Mouse (Mus musculus): ENCODE results near the gene Rin2.
A peak's percentile ranks its signal among the peaks of the same experiment; 100 is the strongest.

Rin2 gene

DNA sequence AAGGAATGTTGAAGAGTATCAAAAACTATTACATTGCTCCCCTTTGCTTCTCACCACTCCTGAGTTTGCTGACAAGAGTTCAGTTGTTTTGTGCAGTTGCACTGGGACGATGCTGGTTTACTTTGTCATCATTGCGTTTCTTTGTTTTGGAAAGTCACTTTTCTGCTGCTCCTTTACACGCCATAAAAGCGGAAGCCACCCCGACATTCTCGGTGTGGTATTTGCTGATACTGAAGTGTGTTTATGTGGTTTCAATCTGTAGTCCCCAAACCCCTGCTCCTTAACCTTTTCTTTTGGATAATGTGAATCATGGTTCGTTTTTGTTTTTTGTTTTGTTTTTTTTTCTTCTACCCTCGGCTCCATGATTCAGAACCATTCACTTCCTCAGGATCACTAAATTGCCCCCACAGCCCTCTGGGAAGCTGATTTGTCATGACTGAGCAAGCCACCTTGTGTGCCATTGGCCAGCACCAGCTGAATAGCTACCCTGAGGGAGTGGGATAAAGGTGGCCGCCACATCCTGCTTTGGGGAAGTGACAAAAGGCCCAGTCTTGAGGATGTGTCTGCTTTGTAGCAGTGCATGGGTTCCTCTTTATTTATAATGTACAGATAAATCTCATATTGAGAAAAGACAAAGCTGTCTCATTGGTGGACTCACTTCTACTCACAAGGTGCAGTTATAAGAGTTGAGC lies 55.3 kb downstream of the Rin2 start:
- DNase-seq (ENCODE audit: low spot score in 2 of 2) = no peak

DNA sequence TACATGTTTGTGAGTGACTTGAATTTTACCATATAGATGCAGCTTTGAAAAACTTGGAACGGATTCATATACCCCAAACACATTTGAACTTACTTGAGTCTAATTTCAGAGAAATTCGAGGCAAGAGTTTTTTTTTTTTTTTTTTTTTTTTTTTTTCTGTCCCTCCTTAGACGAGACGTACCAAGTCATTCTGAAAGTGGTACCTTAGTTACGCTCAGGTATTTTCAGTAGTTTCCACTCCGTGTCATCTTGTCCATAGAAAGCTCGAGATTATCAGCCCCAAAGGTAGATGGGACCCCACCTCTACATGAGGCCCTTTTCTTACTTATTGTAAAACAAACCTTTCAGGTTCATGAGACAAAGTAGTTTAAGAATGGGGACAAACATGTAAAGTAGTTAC lies 55.9 kb downstream of the Rin2 start:
- no peak for DNase-seq (ENCODE audit: low spot score in 2 of 2)

- no peak for DNase-seq (ENCODE audit: low spot score in 2 of 2)
Observed at GRCm38 (mm10) chr2:145735079-145735478, 60.1 kb downstream of the Rin2 start.

DNA sequence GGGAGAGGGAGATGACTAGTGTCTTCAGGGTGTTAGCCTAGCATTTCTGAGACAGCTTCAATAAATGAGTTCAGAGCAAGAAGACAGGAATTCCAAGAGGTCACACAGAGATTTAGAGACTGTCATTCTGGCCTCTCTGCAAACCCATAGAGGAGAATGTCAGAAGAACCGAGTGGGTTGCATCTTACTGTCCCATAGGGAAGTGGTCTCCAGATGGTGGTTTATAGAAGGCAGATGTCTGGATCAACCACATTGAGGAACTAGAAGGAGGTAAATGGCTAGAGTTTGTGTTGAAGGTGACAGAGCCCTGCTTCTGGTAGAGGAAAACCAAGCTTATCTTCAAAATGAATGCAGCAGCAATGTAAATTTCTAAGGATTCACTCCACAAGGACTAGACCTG lies 61.5 kb downstream of the Rin2 start:
- DNase-seq (ENCODE audit: low spot score in 2 of 2) = no peak

DNA sequence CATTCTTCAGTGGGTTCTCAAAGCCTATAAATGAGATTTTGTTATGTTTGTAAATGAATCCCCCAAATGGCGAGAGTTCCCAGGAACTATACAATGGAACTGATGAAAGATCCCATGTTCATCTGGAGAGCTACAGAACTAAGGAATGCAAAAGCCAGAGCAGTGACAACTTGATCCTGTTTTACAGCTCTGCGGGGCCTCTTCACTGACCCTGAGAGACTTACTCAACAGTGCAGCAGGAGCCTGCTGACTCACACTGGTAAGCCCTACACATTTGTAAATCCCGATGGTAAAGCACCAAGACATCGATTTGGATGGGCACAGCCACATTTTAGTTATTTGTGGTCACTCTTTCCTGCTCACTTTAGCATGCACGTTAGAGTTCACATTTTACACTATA lies 62.2 kb downstream of the Rin2 start:
- no peak for DNase-seq (ENCODE audit: low spot score in 2 of 2)

- DNase-seq (ENCODE audit: low spot score in 2 of 2) = no peak
Observed at GRCm38 (mm10) chr2:145740729-145741128, 65.7 kb downstream of the Rin2 start.

GRCm38 (mm10) chr2:145742795-145743710 lies 68.0 kb downstream of the Rin2 start:
- no peak for DNase-seq (ENCODE audit: low spot score in 2 of 2)

DNA sequence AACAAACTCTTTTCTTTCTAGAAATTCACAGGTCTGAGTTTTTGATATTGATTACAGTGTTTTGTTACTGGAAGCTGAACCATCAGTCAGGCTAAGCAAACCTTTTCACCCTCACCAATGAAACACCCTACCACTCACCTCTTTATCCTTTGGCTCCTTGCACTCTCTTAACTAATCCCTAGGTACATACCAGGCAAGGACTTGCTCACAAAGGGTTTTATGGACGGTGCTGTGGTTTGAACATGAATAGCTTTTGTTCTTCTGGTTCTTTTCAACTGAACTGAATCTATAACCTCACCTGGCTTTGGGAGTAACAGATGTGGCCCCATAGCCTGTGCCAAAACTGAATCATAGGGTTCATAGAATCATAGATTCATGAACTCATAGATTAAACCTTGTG lies 71.4 kb downstream of the Rin2 start:
- no peak for DNase-seq (ENCODE audit: low spot score in 2 of 2)

- no peak for DNase-seq (ENCODE audit: low spot score in 2 of 2)
Observed at GRCm38 (mm10) chr2:145749645-145750044, 74.6 kb downstream of the Rin2 start.

DNA sequence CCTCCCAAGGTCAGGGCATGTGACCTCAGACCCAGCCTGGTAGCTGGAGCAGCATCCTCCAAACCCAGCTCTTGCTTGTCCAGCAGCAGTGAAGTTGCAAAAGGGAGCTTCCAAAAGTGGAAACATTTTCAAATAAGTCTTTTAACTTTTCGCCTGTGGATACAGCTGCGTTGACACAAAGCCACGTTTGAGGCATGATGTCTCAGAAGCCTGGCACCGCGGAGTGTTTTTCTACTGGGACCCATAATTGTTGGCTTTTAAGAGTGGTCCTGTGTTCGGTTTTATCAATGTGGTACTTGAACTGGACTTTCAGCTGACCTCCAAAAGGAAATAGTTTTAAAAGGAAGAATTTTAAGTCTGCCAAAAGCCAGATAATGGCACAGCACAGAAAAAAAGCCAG lies 77.6 kb downstream of the Rin2 start:
- DNase-seq (ENCODE audit: low spot score in 2 of 2) = peak in 1 of 2 experiments; percentile 3

DNA sequence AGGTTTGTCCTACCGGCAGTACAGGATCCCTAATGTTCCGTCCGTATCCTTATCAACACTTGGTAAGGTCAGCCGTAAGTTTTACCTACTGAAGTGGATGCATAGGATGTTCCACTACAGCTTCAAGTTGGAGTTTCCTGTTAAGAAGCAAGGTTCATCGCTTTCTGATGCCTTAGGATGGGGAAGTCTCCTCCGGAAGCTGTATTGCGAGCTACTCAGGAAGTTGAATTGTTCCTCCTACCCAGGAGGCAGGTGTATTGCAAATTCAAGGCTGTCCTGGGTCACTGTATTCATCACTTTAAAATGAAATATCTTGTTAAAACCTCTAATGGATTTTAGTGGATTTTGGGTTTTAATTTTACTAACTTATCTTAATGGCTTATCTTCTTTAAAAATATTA lies 79.0 kb downstream of the Rin2 start:
- DNase-seq (ENCODE audit: low spot score in 2 of 2) = no peak

DNA sequence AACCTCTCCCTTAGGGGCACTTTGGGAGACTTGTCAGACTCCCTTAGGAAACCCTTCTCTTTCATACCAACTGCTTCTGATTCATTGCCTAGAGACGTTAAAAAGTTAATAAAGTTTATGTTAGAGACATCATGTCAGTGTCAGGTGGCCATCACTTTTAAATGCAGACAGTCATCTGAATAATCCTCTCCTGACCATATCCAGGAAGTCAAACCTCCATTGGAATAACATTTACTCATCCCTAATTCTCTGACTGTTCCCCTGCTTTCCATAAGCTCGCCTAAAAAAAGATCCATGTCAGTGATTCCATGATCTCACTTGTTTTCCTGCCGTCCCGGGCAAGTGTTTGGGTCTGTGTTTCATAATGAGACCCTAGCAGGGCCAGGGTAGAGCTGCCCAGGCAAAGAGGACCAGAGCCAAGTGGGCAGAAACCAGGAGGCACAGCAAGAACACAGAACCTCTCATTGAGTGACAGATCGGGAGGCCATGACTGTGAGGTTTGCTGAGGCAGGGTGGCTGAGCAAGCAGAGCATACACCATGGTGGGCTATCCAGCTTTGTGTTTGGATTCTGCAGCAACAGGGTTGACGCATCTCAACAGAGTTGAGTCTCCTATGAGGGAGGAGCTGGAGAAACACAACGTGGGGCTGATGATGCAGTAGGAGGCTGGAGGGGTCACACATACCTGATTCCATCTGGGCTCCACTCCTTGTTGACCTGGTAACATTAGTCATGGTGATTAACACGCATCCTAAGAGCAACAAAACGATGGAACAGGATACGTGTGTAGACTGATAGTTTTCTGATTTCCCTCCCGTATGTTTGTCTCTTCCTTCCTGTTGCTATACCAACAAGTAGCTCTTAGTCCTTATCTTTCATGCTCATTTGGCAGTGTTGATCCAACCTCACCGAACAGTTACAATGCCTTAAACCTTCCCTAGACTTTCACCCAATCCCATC lies 81.1 kb downstream of the Rin2 start:
- DNase-seq (ENCODE audit: low spot score in 2 of 2) = no peak

GRCm38 (mm10) chr2:145760121-145760520 lies 85.1 kb downstream of the Rin2 start:
- DNase-seq (ENCODE audit: low spot score in 2 of 2) = no peak

GRCm38 (mm10) chr2:145761436-145761835 lies 86.4 kb downstream of the Rin2 start:
- no peak for DNase-seq (ENCODE audit: low spot score in 2 of 2)

- no peak for DNase-seq (ENCODE audit: low spot score in 2 of 2)
Observed at GRCm38 (mm10) chr2:145769964-145770363, 94.9 kb downstream of the Rin2 start.

GRCm38 (mm10) chr2:145770730-145771536 lies 95.9 kb downstream of the Rin2 start:
- DNase-seq (ENCODE audit: low spot score in 2 of 2) = peak in 1 of 2 experiments; percentile 15

DNA sequence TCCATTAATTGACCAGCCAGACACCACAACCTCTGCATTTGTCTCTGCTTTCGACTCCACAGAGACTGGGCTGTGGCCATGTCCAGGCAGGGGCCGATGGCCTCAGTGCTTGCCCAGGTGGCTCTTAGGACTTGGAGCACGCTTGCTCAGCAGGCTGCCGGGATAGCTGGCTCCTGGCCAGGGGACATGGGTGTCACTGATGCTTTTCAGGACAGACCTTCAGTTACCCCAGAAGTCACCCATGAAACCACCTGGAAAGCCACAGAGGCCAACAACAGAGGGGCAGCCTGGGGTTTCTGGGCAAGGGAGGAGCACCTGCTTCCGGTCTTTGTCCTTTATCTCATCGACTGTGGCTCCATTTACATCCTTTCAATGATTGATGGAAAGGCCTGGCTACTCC lies 108.2 kb downstream of the Rin2 start:
- DNase-seq (ENCODE audit: low spot score in 2 of 2) = no peak

- peak in 1 of 2 experiments; percentile 12 for DNase-seq (ENCODE audit: low spot score in 2 of 2)
Observed at GRCm38 (mm10) chr2:145784246-145784935, 109.4 kb downstream of the Rin2 start.

DNA sequence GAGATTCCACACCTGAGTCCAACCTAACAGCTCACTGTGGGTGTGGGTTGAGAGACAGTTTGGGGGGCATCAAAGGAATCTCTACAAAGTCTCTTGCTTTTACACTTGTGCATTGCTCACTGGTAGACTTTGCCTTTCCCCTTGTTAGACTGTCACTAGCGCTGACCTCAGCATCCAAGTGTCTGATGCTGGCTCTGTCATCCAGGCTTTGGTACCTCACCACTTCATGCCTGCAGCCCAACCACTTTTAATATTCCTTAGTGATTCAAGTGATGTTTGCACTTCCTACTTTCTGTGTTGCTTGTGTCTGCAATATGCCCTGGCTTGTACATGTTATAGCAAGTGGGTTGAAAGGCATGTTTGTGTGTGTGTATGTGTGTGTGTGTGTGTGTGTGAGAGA lies 109.9 kb downstream of the Rin2 start:
- no peak for DNase-seq (ENCODE audit: low spot score in 2 of 2)

Data from frontal cortex, postnatal 36 days (tissue).